Mouse (Mus musculus) central nervous system, embryonic 11.5 days (tissue): ENCODE measurements around the gene Adamtsl2. TPM values are rescaled to one million over a fixed set of nuclear protein-coding genes. Genes with fewer than 3 reads are reported as not detected.

ENCODE experiments used
- polyA plus RNA-seq: library from polyadenylated mRNA; depleted of rRNA; stranded (reverse); fragments of >200 nt; gene quantifications from 2 replicates; pipeline ENCODE4 v1.2.3, GENCODE M21; 2012; rRNA removed

Gene Adamtsl2
- polyA plus RNA-seq, result 7.3 and 8.3 TPM in 2 replicates

DNA sequence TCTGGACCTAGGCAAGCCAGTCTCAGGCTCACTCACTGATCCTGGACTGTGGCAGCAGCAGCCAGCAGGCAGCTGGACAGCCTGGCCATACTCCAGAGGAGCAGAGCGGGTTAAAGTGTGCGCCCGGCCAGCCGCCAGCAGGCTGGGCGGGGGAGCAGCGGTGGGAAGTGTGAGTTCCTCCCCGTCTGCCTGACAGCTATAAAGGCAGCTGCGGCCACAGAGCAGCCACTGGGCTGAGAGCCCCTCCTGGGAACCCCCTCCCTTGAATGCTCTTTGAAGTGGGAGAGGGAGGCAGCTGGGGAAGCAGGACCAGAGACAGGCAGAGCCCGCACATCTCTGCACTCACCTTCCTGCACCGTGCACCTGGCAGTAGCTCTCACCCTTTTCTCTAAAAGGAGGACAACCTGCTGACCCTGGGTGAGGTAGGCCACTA, at the start of gene Adamtsl2:
Gene Adamtsl2, plus strand, starts transcription at position 228 of the 433 bp plus-strand sequence.

DNA sequence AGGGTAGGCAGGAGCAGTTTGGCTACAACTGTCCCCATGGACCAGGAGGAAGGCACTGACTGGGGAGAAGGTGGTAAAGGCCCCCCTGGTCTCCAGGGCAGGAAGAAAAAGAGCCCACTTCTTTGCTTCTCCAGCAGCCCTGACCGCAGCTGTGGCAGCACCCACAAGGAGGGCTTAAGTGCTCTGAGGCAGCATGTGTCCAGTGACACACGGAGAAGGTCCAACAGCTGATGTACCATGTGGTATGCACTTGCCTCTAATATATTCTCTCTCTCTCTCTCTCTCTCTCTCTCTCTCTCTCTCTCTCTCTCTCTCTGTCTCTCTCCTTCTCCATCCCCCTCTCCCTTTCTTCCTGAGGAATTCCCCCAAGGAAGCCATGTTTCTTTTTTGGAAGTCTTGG, 7.2 kb upstream of the Adamtsl2 start, which contains the start of gene Mymk:
Gene Mymk, minus strand, starts transcription at position 202 of the 400 bp plus-strand sequence.

DNA sequence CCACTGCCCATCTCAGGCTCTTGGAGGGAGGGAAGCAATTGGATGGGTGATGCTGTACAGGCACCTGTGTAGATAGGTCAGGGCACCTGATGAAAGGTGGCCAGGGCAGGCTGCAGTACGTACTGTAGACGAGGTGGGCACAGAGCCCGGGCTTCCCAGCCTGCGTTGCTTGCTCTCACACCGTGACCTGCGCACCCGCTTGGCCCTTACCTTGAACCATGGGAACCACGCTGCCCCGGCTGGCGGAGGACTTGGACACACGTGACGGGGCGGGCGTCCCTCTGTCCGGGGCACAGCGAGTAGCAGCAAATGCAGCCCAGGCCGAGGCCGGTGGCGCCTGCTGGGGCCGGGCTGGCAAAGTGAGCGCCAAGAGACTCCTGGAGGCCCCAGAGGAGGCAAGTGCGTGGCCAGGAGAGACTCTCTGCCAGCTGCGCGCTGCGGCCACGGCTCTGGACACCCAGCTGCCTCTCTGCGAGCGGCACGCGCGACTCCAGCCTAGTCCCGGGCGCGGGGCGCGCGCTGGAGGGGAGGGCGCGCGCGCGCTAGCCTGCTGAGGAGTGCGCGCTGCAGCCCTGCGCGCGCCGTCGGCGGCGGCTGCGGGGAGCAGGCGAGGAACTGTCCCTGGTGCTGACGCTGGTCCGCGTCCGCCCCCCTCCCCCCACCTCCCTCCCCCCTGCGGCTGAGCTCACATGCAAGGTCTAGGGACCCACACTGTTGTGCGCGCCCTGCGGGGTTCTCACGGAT, 62.9 kb downstream of the Adamtsl2 start, which contains the start of gene Fam163b:
Gene Fam163b, minus strand, starts transcription at position 542 of the 744 bp plus-strand sequence.

Other genes starting within 250 kb of the Adamtsl2 start
- gene Abo, start 214.4 kb upstream of the Adamtsl2 start, polyA plus RNA-seq, result not detected in 2 replicates
- gene Surf6, start 176.5 kb upstream of the Adamtsl2 start, polyA plus RNA-seq, result 28.5 and 35.8 TPM in 2 replicates
- 64.0 and 77.5 TPM in 2 replicates for gene Med22, start 168.7 kb upstream of the Adamtsl2 start, polyA plus RNA-seq
- gene Rpl7a, start 168.6 kb upstream of the Adamtsl2 start, polyA plus RNA-seq, result 2,350 and 2,645 TPM in 2 replicates
- 46.3 and 50.5 TPM in 2 replicates for gene Surf2, start 163.0 kb upstream of the Adamtsl2 start, polyA plus RNA-seq
- gene Surf1, start 162.8 kb upstream of the Adamtsl2 start, polyA plus RNA-seq, result 48.7 and 54.6 TPM in 2 replicates
- gene Surf4, start 145.5 kb upstream of the Adamtsl2 start, polyA plus RNA-seq, result 65.9 and 113 TPM in 2 replicates
- 0.02 and 0.06 TPM in 2 replicates for gene Stkld1, start 145.3 kb upstream of the Adamtsl2 start, polyA plus RNA-seq
- 65.9 and 68.0 TPM in 2 replicates for gene Rexo4, start 115.0 kb upstream of the Adamtsl2 start, polyA plus RNA-seq
- gene Adamts13, start 106.0 kb upstream of the Adamtsl2 start, polyA plus RNA-seq, result 0.09 and 0.11 TPM in 2 replicates
- gene Cacfd1, start 69.5 kb upstream of the Adamtsl2 start, polyA plus RNA-seq, result 90.2 and 91.9 TPM in 2 replicates
- 2.2 and 2.4 TPM in 2 replicates for gene Slc2a6, start 51.4 kb upstream of the Adamtsl2 start, polyA plus RNA-seq
- gene Mymk, start 7.2 kb upstream of the Adamtsl2 start, polyA plus RNA-seq, result 0.05 and 7.6 TPM in 2 replicates
- gene Fam163b, start 63.1 kb downstream of the Adamtsl2 start, polyA plus RNA-seq, result 0.18 and 0.63 TPM in 2 replicates
- 0.61 and 3.2 TPM in 2 replicates for gene Dbh, start 85.9 kb downstream of the Adamtsl2 start, polyA plus RNA-seq
- gene Sardh, start 169.0 kb downstream of the Adamtsl2 start, polyA plus RNA-seq, result 7.4 and 7.9 TPM in 2 replicates